Mouse (Mus musculus) hindbrain, embryonic 10.5 days (tissue): ENCODE measurements around the gene Nup153. TPM values are rescaled to one million over a fixed set of nuclear protein-coding genes. Genes with fewer than 3 reads are reported as not detected.

Source experiments
- DNase-seq: peaks from one replicate; pipeline ENCODE4 v3.0.0-alpha.2; 2017; ENCODE audit warnings: low spot score
- H3K27ac ChIP-seq: fragments of 300-500 bp; sonication (generic); 2 replicates; pipeline ENCODE4 v1.5.1; 2016; ENCODE audit warnings: mild to moderate bottlenecking, moderate library complexity
- H3K27me3 ChIP-seq: fragments of 300-500 bp; sonication (generic); 2 replicates; pipeline ENCODE4 v1.6.1; 2016; ENCODE audit warnings: mild to moderate bottlenecking; ENCODE audit not compliant: poor library complexity, insufficient read depth, severe bottlenecking
- H3K36me3 ChIP-seq: fragments of 300-500 bp; sonication (generic); 2 replicates; pipeline ENCODE4 v1.6.1; 2016; ENCODE audit warnings: mild to moderate bottlenecking, moderate library complexity
- H3K4me1 ChIP-seq: fragments of 300-500 bp; sonication (generic); replicated peaks from 2 replicates; pipeline ENCODE4 v1.6.1; 2016; ENCODE audit warnings: mild to moderate bottlenecking
- H3K4me3 ChIP-seq: fragments of 300-500 bp; sonication (generic); 2 replicates; pipeline ENCODE4 v1.5.1; 2016; ENCODE audit warnings: mild to moderate bottlenecking, moderate library complexity
- H3K9me3 ChIP-seq: fragments of 300-500 bp; sonication (generic); 2 replicates; pipeline ENCODE4 v1.6.1; 2016; ENCODE audit warnings: mild to moderate bottlenecking, moderate library complexity
- WGBS: fragments of 180-500 bp; shearing (Covaris S2); methylation state at CpG from one replicate; pipeline ENCODE4 v1.1.7; 2016; 5-methylcytosine and 5-hydroxymethylcytosine counted together
- polyA plus RNA-seq: library from polyadenylated mRNA; unstranded; fragments of >200 nt; fragmentation: Nextera tagmentation; extraction: Ambion mirVana; gene quantifications from 2 replicates; pipeline ENCODE4 v1.2.1, GENCODE M21; 2016

Gene Nup153
- polyA plus RNA-seq, 1 experiment from 2014 or later, result 25.6 TPM

DNA sequence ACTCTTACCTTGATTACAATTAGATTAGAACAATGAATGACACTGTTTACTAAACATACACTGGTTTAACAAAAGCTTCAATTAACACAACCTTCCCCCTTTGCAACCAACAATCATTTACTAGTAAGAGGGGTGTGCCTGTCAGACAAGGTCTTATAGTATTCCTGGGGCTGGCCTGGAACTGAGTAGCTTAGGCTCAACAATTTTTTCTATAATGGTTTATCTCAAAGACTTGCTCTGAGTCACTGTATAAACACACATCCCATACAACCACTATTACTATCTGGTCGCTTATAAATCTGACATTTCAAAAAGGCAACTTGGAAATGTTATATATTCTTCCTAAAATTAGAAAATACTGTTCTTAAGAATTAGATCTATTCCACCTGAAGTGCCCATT, 44.4 kb downstream of the Nup153 start:
- Histone ChIP-seq H3K4me1 (no peaks in the 10 kb centered on the region), H3K27me3 (no peaks in the 10 kb centered on the region), H3K4me3 (no peak overlapping the region), H3K27ac (no peak overlapping the region), H3K9me3 (no peaks in the 10 kb centered on the region), H3K36me3 (peaks cover 95% of the 10 kb centered on the region)
- DNase-seq, result no peak
- 98% methylated on average over 1 of the region's 1 CpGs for WGBS

DNA sequence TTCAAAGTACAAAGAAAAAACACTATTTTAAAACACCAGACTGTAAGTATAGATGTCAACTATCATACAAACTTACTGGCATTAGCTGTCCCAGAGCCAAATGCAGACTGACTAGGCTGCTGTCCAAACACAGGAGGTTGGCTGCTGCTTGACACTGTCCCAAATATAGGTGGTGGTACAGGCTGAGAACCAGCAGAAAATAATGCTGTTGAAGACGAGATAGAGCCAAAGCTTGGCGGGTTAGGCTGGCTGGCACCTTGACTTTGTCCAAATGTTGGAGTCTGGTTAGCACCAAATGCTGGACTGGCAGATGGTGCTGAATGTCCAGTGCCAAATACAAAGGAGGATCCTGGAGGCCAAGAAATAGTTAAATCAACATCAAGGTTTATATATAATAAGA, 44.8 kb downstream of the Nup153 start:
- DNase-seq, result no peak
- Histone ChIP-seq H3K4me3 (no peak overlapping the region), H3K27ac (no peak overlapping the region), H3K9me3 (no peaks in the 10 kb centered on the region), H3K36me3 (peaks cover 95% of the 10 kb centered on the region), H3K4me1 (no peaks in the 10 kb centered on the region), H3K27me3 (no peaks in the 10 kb centered on the region)
- WGBS, result 84% methylated on average over 2 of the region's 2 CpGs

DNA sequence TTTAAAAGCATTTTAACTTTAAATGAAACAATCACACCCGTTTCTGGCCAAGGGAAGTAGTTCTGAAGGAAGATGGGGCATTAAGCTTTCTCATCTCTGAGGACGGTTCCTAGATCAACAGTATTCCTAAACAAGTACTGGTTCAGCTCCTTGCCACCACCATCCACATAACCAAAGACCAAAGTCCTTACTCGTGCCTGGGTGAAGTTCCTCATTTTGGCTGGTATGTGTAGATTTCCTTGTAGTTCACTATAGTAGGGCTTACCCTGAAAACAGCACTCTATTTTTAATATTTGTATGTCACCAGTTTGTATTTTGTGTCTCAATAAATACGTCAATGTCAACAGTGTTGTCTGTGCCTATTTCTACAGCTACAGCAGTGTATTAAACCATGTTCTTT, 50.0 kb downstream of the Nup153 start:
- Histone ChIP-seq H3K27ac (no peak overlapping the region), H3K9me3 (no peaks in the 10 kb centered on the region), H3K4me3 (no peak overlapping the region), H3K36me3 (peaks cover 81% of the 10 kb centered on the region), H3K4me1 (no peaks in the 10 kb centered on the region), H3K27me3 (no peaks in the 10 kb centered on the region)
- DNase-seq, result no peak
- WGBS, result 88% methylated on average over 4 of the region's 4 CpGs

DNA sequence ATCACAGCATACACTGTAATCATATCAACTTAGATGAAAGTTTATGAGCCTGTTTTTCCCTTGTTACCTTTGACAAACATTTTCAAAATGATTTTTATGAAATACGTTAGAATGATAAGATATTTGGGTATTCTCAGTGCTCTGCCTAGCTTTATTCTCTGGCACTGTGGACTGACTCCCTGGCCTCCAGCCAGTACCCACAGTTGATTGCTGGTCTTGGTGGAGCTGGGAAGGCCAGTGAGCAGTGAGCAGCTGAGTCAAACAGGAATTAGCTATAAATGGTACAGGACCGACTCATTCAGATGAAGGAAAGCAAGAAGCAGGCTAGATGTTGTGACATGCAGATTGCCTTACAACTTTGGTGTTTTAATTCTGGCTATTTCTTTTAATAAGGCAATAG, 53.1 kb downstream of the Nup153 start:
- H3K27ac ChIP-seq, result no peak overlapping the region
- no peaks in the 10 kb centered on the region for H3K9me3 ChIP-seq
- DNase-seq, result no peak
- H3K36me3 ChIP-seq, result peaks cover 72% of the 10 kb centered on the region
- H3K4me3 ChIP-seq, result no peak overlapping the region
- peaks cover 14% of the 10 kb centered on the region for H3K4me1 ChIP-seq
- no peaks in the 10 kb centered on the region for H3K27me3 ChIP-seq
- 91% methylated on average over 2 of the region's 2 CpGs for whole genome bisulfite sequencing

DNA sequence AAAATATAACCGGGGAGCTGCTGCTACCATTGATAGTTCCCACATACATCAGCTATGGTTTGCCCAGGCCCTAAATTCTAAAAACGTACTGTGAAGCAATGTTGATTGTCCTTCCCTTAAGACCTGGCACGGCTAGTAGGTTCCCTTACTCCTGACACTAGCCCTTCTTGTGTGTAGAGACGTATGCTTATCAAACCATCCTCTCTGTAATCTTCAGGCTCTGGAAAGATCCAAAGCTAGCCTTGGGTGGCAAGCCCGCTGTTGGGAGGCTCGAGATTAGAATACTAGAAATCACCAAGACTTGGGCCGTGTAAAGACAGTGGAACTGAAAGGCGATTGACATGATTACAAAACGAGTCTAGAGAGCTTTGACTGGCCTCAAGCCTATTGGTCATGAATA, 57.2 kb downstream of the Nup153 start:
- Histone ChIP-seq H3K4me3 (peak overlapping the region; percentile 90), H3K27ac (no peak overlapping the region), H3K4me1 (peaks cover 20% of the 10 kb centered on the region), H3K9me3 (no peaks in the 10 kb centered on the region), H3K36me3 (peaks cover 40% of the 10 kb centered on the region), H3K27me3 (0 out of 2 replicates have a peak, but pooled peaks cover 4% of the 10 kb centered on the region)
- DNase-seq, result no peak
- WGBS, result 70% methylated on average over 9 of the region's 9 CpGs

DNA sequence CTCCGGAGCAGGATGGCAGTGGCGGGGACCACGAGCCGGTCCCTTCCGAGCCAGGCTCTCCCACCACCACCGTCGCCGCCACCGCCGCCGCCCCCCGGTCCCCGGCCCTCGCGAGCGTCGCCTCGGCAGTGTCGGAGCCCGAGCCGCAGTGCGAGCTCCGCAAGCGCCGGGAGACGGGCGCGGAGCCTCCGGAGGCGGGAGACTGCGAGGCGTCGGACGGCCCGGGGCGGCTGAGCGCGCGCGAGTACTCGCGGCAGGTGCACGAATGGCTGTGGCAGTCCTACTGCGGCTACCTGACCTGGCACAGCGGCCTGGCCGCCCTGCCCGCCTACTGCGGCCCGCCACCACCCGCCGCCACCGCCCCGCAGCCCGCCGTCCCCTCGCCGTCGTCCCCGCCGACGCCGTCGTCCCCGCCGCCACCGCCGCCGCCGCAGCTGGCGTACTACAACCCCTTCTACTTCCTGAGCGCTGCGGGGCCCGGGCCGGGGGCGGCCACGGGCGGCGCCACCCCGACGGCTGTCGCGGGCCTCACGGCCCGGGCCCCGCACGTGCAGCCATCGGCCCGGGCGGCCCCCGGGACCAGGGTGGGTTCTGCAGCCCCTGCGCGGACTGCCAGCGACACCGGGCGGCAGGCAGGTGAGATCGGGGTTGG, 58.0 kb downstream of the Nup153 start:
- peak overlapping the region; percentile 91 for H3K27ac ChIP-seq
- DNase-seq, result peak; percentile 33

DNA sequence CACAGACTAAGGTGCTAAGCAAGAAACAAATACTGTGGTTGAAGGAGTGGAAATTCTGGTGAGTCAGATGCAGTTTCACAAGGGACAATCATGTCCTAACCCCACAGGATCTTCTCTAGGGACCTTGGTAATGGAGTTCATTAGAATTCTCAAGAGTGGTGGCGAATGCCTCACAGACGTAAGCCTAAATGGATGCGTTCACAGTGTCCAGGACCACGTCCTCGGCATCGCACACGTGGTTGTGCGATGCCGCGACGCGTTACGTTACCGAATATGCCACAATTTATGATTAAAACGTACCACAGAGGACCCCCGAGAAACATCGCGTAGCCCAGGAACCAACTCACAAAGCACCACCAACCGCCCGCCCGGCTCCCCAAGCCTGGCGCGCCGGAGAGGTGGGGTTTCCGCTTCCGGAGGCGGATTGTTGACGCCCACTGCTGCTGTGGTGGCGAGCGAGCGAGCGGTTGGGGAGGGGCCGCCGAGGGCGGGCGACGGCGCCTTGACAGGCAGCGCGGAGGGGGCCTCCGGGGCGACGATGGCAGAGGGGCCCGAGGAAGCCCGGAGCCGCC, 58.6 kb downstream of the Nup153 start, which contains the start of gene Fam8a1:
Fam8a1 (plus strand) TSS at position 475 of the 572 bp plus-strand sequence.
- peak within 1 kb of the TSS; percentile 90 for H3K4me3 ChIP-seq
- H3K9me3 ChIP-seq, result no peaks in the 10 kb centered on the region
- WGBS, result 1% methylated on average over 45 of the region's 46 CpGs
- H3K36me3 ChIP-seq, result peaks cover 26% of the 10 kb centered on the region
- peak; percentile 92 for DNase-seq
- H3K27me3 ChIP-seq, result 0 out of 2 replicates have a peak, but pooled peaks cover 5% of the 10 kb centered on the region
- H3K4me1 ChIP-seq, result peaks cover 20% of the 10 kb centered on the region
- peak within 1 kb of the TSS; percentile 91 for H3K27ac ChIP-seq

More for the DNA sequence above, 58.0 kb downstream of the Nup153 start:
- Histone ChIP-seq H3K9me3 (no peaks in the 10 kb centered on the region), H3K27me3 (0 out of 2 replicates have a peak, but pooled peaks cover 5% of the 10 kb centered on the region), H3K36me3 (peaks cover 32% of the 10 kb centered on the region), H3K4me1 (peaks cover 20% of the 10 kb centered on the region), H3K4me3 (peak overlapping the region; percentile 90)
- WGBS, result under 1% methylated on average over 91 of the region's 96 CpGs

DNA sequence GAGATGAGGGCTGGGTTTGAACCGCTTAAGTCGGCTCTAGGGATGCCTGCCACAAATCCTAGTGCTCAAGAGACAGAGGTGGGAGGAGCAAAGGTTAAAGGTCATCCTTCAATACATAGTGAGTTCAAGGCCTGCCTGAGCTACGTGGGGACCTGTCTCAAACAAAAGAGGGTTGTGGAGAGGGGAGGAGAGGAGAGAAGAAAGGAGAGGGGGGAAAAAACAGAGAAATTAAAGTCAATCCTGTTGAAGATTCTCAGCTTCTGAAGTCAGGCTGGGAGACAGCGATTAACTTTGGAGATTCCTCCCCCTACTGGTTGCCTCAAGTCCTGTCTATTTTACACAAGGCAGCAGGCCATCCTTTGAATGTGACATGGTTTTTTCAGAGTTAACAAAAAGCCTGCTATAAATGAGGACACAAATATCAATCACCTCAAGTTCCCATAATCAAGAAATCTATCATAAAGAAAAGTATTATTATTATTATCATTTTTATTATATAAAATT, 64.2 kb downstream of the Nup153 start:
- Histone ChIP-seq H3K36me3 (no peaks in the 10 kb centered on the region), H3K4me1 (peaks cover 2% of the 10 kb centered on the region; the same call in 1 of the 2 replicates), H3K4me3 (no peak overlapping the region), H3K27me3 (0 out of 2 replicates have a peak, but pooled peaks cover 5% of the 10 kb centered on the region), H3K27ac (no peak overlapping the region), H3K9me3 (no peaks in the 10 kb centered on the region)
- WGBS, result 30% methylated on average over 4 of the region's 4 CpGs
- DNase-seq, result no peak

DNA sequence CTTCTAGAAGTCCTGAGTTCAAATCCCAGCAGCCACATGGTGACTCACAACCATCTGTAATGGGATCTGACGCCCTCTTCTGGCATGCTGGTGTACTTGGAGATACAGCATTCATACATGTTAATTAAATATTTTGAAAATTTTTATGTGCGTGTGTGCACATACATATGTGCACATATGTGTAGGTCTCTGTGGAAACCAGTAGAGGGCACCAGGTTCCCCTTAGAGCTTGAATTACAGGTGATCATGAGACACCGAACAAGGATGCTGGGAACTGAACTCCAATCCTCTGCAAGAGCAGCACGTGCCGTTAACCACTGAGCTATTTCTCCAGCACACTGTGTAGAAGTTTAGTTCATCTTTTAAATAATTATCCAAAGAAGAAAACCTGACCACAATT, 68.5 kb downstream of the Nup153 start:
- no peaks in the 10 kb centered on the region for H3K9me3 ChIP-seq
- H3K4me3 ChIP-seq, result no peak overlapping the region
- WGBS, result 92% methylated on average over 5 of the region's 5 CpGs
- no peaks in the 10 kb centered on the region for H3K27me3 ChIP-seq
- no peak overlapping the region for H3K27ac ChIP-seq
- DNase-seq, result no peak
- H3K4me1 ChIP-seq, result no peaks in the 10 kb centered on the region
- no peaks in the 10 kb centered on the region for H3K36me3 ChIP-seq

DNA sequence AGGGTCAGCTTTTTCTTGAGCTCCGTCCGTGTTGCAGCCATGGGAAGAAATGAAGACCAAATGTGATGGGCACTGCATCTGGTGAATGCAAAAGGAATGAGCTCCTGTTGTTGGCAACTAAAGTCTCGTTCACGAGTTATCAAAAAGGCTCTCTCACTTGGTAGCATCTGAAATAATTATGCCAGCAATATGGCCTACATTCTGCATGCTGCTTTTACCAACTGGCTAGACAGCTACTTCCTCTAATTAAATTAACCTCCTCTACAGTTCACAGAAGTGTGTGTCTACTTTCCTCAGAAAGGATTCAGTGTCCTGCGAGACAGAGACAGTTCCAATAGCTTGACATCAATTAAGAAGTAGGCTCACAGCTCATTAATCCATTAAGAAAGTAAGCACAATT, 73.2 kb downstream of the Nup153 start:
- no peak for DNase-seq
- Histone ChIP-seq H3K27ac (no peak overlapping the region), H3K9me3 (no peaks in the 10 kb centered on the region), H3K4me3 (no peak overlapping the region), H3K36me3 (no peaks in the 10 kb centered on the region), H3K4me1 (no peaks in the 10 kb centered on the region), H3K27me3 (no peaks in the 10 kb centered on the region)
- WGBS, result 88% methylated on average over 5 of the region's 5 CpGs

DNA sequence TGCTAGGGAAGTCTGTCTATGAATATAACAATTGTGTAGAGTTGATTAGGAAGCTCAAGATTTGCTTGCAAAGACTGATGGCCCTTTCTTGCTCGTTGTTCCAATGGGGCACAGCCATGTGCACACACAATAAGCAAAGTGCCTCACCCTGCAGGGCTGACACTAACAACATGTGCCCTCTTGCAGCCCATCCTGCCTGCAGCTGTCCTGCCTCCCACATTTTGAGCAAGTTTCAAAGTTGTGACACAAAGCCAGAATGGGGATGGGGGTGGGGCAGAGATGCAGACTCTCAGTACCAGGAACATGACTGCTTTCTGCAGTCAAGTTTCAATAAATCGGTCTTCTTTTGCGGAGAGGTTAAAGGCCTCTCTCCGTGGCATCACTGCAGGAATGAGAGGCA, 74.1 kb downstream of the Nup153 start:
- H3K4me3 ChIP-seq, result no peak overlapping the region
- no peak overlapping the region for H3K27ac ChIP-seq
- no peaks in the 10 kb centered on the region for H3K4me1 ChIP-seq
- no peaks in the 10 kb centered on the region for H3K27me3 ChIP-seq
- H3K36me3 ChIP-seq, result no peaks in the 10 kb centered on the region
- H3K9me3 ChIP-seq, result no peaks in the 10 kb centered on the region
- no peak for DNase-seq
- WGBS, result 73% methylated on average over 4 of the region's 4 CpGs

DNA sequence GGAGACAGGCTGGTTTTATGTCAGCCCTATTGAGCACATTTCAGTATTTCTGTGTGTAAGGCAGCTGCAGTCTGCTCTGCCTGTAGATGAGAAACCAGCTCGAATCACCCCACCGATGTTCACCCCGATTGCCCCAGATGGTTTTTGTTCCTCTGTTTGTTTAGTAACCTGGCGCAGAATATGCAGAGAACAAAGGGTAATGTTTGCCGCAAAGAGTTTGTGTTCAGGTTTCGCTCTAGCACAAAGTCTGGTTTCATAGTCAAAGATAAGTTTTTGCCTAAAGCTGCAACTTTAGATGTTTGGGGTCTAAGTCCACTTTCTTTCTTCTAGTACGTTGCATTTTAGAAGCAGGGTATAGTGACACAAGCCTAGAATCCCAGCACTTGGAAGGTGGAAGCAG, 75.1 kb downstream of the Nup153 start:
- Histone ChIP-seq H3K4me1 (no peaks in the 10 kb centered on the region), H3K4me3 (no peak overlapping the region), H3K9me3 (no peaks in the 10 kb centered on the region), H3K27ac (no peak overlapping the region), H3K27me3 (no peaks in the 10 kb centered on the region), H3K36me3 (no peaks in the 10 kb centered on the region)
- DNase-seq, result no peak
- 87% methylated on average over 7 of the region's 7 CpGs for WGBS

DNA sequence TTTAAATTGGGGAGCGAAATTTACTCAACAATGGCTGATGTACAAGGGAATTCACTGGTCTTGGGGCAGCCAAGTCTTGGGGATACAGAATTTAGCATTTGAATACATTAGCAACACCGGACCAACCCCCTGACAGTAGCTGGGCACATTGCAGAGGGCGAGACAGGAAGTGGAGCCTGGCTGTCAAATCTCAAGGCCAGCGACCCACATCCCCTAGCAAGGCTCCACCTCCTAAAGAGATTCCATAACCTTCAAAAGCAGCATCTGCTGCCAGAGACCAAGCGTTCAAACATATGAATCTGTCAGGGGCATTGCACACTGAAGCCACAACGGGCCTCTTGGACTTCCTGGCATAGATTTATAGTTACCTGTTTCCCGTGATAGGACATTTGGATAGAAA, 75.9 kb downstream of the Nup153 start:
- DNase-seq, result no peak
- no peaks in the 10 kb centered on the region for H3K27me3 ChIP-seq
- 89% methylated on average over 7 of the region's 7 CpGs for WGBS
- no peaks in the 10 kb centered on the region for H3K36me3 ChIP-seq
- H3K27ac ChIP-seq, result no peak overlapping the region
- no peaks in the 10 kb centered on the region for H3K4me1 ChIP-seq
- H3K4me3 ChIP-seq, result no peak overlapping the region
- no peaks in the 10 kb centered on the region for H3K9me3 ChIP-seq
